Comparison of ENCODE assay signal across 16 mouse cellular contexts in the genomic region with DNA sequence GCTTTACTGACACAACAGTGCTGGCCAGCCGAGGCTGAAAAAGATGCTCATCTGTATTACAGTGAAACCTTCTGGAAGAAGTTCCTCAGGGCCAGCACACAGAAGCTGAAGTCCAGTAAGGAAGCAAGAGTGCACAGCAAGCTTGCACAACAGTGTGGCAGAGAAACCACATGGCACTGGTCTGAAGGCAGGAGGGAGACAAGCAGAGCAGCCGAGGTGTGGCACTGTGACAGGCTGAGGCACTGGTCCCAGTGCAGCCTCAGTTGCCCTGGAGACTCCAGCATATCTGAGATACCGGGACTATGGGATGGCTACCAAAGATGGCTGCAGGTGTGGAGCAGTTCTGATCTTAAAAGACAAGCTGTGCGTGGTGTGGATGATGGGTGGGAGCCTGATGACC. TPM values are rescaled to one million over a fixed set of nuclear protein-coding genes. Genes with fewer than 3 reads are reported as not detected.
DNase-seq lines count a peak whose midpoint lies in the region; ATAC-seq and TF ChIP-seq lines count a peak whose summit lies in the region.
"Had no signal": no experiment of that assay in that cellular context is flagged by ENCODE, and none has a peak within 500 bp of the region (broad histone marks: within the 10 kb centered on the region; RNA-seq: fewer than 3 reads in every experiment).

No protein-coding gene starts in this region.

- H3K9ac ChIP-seq in forebrain, postnatal 0 days, result no peak overlapping the region
- H3K9ac ChIP-seq: lung, embryonic 15.5 days; midbrain, embryonic 15.5 days; neural tube, embryonic 13.5 days had no signal

- TF ChIP-seq POLR2A in lung, adult 2 months (IDR thresholded peaks at IDR 0.05; ENCODE audit: borderline replicate concordance, extremely low read depth, low read depth, low read length), result no peak

- H3K27me3 ChIP-seq in forebrain, postnatal 0 days (ENCODE audit: insufficient read depth, low read length), result no peaks in the 10 kb centered on the region
- H3K27me3 ChIP-seq: lung, embryonic 15.5 days; midbrain, embryonic 15.5 days; neural tube, embryonic 13.5 days had no signal

- no peak overlapping the region for H3K4me3 ChIP-seq in lung, adult 2 months (replicated peaks; ENCODE audit: extremely low read depth, low read depth, low read length)
- no peak overlapping the region for H3K4me3 ChIP-seq in forebrain, postnatal 0 days (ENCODE audit: low read depth, low read length)
- H3K4me3 ChIP-seq: lung, embryonic 15.5 days; midbrain, embryonic 15.5 days; neural tube, embryonic 13.5 days had no signal

- H3K4me2 ChIP-seq in forebrain, postnatal 0 days (ENCODE audit: low read depth), result no peak overlapping the region
- H3K4me2 ChIP-seq: lung, embryonic 15.5 days; midbrain, embryonic 15.5 days; neural tube, embryonic 13.5 days had no signal

- ATAC-seq in erythroid progenitor cell, adult 5-6 weeks (replicated peaks; ENCODE audit: low FRiP score, poor library complexity, severe bottlenecking), result peak; percentile 44; the same call in 1 of the 2 replicates
- ATAC-seq in megakaryocyte progenitor cell, adult 5-6 weeks (replicated peaks; ENCODE audit: poor library complexity), result peak; percentile 91
- ATAC-seq in forebrain, postnatal 0 days, result no peak
- ATAC-seq: hindbrain, postnatal 0 days; midbrain, embryonic 15.5 days had no signal

- TF ChIP-seq CTCF in lung, adult 2 months (IDR thresholded peaks at IDR 0.05; ENCODE audit: insufficient read depth, low read length), result no peak
- TF ChIP-seq CTCF in forebrain, postnatal 0 days (IDR thresholded peaks at IDR 0.05; ENCODE audit: low read depth), result no peak

- WGBS in lung, adult 2 months, result 59% methylated on average over 4 of the region's 4 CpGs
- 75% methylated on average over 4 of the region's 4 CpGs for WGBS in forebrain, postnatal 0 days

- H3K27ac ChIP-seq in forebrain, postnatal 0 days (ENCODE audit: low read depth, low read length), result no peak overlapping the region
- H3K27ac ChIP-seq: hindbrain, postnatal 0 days; kidney, postnatal 0 days; lung, embryonic 15.5 days; midbrain, embryonic 15.5 days; neural tube, embryonic 13.5 days had no signal

- H3K36me3 ChIP-seq in forebrain, postnatal 0 days (ENCODE audit: insufficient read depth), result no peaks in the 10 kb centered on the region
- H3K36me3 ChIP-seq: lung, embryonic 15.5 days; midbrain, embryonic 15.5 days; neural tube, embryonic 13.5 days had no signal

- DNase-seq in adrenal gland, postnatal 10 days, result peak; percentile 35
- no peak for DNase-seq in adrenal gland, adult 18-20 months (ENCODE audit: low spot score in 2 of 2)
- DNase-seq in lung, postnatal 36 days, result peak; percentile 56
- no peak for DNase-seq in lung, adult 2 months
- DNase-seq in urinary bladder, adult 18-20 months (ENCODE audit: low spot score in 2 of 2), result no peak
- no peak for DNase-seq in forebrain, postnatal 0 days
- DNase-seq: cerebellum, postnatal 14 days; heart, postnatal 10 days; spleen, adult 18-20 months had no signal

- peaks cover 2% of the 10 kb centered on the region; the same call in 1 of the 2 replicates for H3K4me1 ChIP-seq in lung, adult 2 months (ENCODE audit: control insufficient read depth, insufficient read depth, low read length)
- no peaks in the 10 kb centered on the region for H3K4me1 ChIP-seq in forebrain, postnatal 0 days (ENCODE audit: insufficient read depth)
- H3K4me1 ChIP-seq: lung, embryonic 15.5 days; midbrain, embryonic 15.5 days; neural tube, embryonic 13.5 days had no signal

- H3K9me3 ChIP-seq in forebrain, postnatal 0 days (ENCODE audit: low read length), result no peaks in the 10 kb centered on the region
- H3K9me3 ChIP-seq: lung, embryonic 15.5 days; midbrain, embryonic 15.5 days; neural tube, embryonic 13.5 days had no signal

RNA-seq across cellular contexts. Expression of a gene that starts 44.5 kb away (rescaled TPM):
- total RNA-seq in adrenal gland, postnatal 10 days (2021), result 10 to 100 TPM; 17.0 to 18.4 TPM
- total RNA-seq in adrenal gland, adult 18-20 months (2021), result 10 to 100 TPM; 19.8 to 22.9 TPM
- polyA plus RNA-seq in lung, adult 2 months (2012; rRNA removed), result 11.3 and 20.7 TPM in 2 replicates
- total RNA-seq in erythroid progenitor cell, adult 5-6 weeks (2015; ENCODE audit: low replicate concordance), result 431 and 444 TPM in 2 replicates
- total RNA-seq in erythroid progenitor cell, adult 5-6 weeks (2017; ENCODE audit: low replicate concordance), result 329 and 368 TPM in 2 replicates
- 39.2 and 40.8 TPM in 2 replicates for total RNA-seq in megakaryocyte progenitor cell, adult 5-6 weeks (2015)
- total RNA-seq in megakaryocyte progenitor cell, adult 5-6 weeks (2017), result 23.9 and 24.4 TPM in 2 replicates
- total RNA-seq in forebrain, postnatal 0 days (2014; rRNA removed), result 1.7 and 2.5 TPM in 2 replicates
- 1.3 and 1.5 TPM in 2 replicates for polyA plus RNA-seq in forebrain, postnatal 0 days (2015; fragmentation: Nextera tagmentation; extraction: Ambion mirVana)

Comparison
In these comparisons a context has a peak if more than half of its experiments do, and no peak if none do; other contexts are left out.
1. DNase-seq: peak in adrenal gland, postnatal 10 days (single experiment) and lung, postnatal 36 days (single experiment); none in adrenal gland, adult 18-20 months (0 of 2), lung, adult 2 months (single experiment), urinary bladder, adult 18-20 months (0 of 2) and forebrain, postnatal 0 days (single experiment).
2. RNA of a gene that starts 44.5 kb away (total RNA-seq): 329 to 444 TPM in erythroid progenitor cell, adult 5-6 weeks; 23.9 to 40.8 TPM in megakaryocyte progenitor cell, adult 5-6 weeks, 19.8 to 22.9 TPM in adrenal gland, adult 18-20 months, 17.0 to 18.4 TPM in adrenal gland, postnatal 10 days and 1.7 to 2.5 TPM in forebrain, postnatal 0 days; every median in the first group is over 4 times any median in the second.